Mouse (Mus musculus) cerebellum, adult 2 months (tissue): Measurements from ENCODE around the gene Golga4. TPM values are rescaled to one million over a fixed set of nuclear protein-coding genes. Genes with fewer than 3 reads are reported as not detected.
A peak's percentile ranks its signal among the peaks of the same experiment; 100 is the strongest.

Experiments
- DNase-seq, 2 experiments: peaks; one replicate each; pipeline ENCODE4 v3.0.0; 2021
- H3K27ac ChIP-seq: fragments of 200-500 bp; 2 replicates; pipeline ENCODE4 v1.5.1; 2012; ENCODE audit warnings: low read length, control low read depth, inconsistent platforms; ENCODE audit not compliant: insufficient read depth
- H3K27me3 ChIP-seq: fragments of 200-500 bp; 2 replicates; pipeline ENCODE4 v1.6.1; 2012; ENCODE audit warnings: inconsistent platforms, mild to moderate bottlenecking, low read length, moderate library complexity; ENCODE audit not compliant: control insufficient read depth, insufficient read depth
- H3K4me1 ChIP-seq: fragments of 200-500 bp; 2 replicates; pipeline ENCODE4 v1.6.1; 2011; ENCODE audit warnings: low read length; ENCODE audit not compliant: control insufficient read depth, insufficient read depth
- H3K4me3 ChIP-seq: fragments of 200-500 bp; replicated peaks from 2 replicates; pipeline ENCODE3; 2011; ENCODE audit warnings: mild to moderate bottlenecking, low read depth, low read length, control low read depth; ENCODE audit not compliant: insufficient read depth
- CTCF ChIP-seq: fragments of 200-500 bp; IDR thresholded peaks from 2 replicates; pipeline ENCODE4 v1.5.1; 2011; ENCODE audit warnings: low read depth, mild to moderate bottlenecking, control low read depth, low read length, moderate library complexity, borderline replicate concordance; ENCODE audit not compliant: insufficient read depth
- POLR2A ChIP-seq: fragments of 200-500 bp; IDR thresholded peaks from 2 replicates; pipeline ENCODE4 v1.6.1; 2011; ENCODE audit warnings: low read length, control low read depth, borderline replicate concordance; ENCODE audit not compliant: insufficient read depth
- WGBS: fragments of 180-500 bp; shearing (Covaris S2); methylation state at CpG from one replicate; pipeline ENCODE4 v1.1.7; 2018; 5-methylcytosine and 5-hydroxymethylcytosine counted together
- polyA plus RNA-seq: library from polyadenylated mRNA; depleted of rRNA; stranded (reverse); fragments of >200 nt; gene quantifications from 2 replicates; pipeline ENCODE4 v1.2.3, GENCODE M21; 2012

The Golga4 gene
- polyA plus RNA-seq, 1 experiment, result 61.5 TPM

DNA sequence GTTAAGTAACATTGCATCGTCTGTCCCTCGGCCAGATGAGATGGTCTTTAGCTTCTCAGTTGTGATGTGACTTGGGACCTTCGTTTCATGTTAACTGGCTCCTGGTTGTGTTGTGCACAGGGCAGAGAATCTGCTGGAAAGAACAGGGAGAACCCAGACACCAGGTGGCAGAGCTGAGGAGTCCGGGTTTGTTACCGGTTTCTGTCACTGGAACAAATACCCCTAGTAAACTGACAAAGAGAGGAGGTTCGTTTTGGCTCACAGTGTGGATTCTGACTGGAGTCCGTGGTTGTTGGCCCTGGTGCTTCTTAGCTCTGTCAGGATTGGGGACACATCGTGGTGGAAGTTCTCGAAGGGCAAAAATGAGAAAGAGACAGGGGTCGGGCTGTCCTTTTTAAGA lies 104.0 kb downstream of the Golga4 start:
- no peak overlapping the region for H3K4me3 ChIP-seq
- WGBS, result 49% methylated on average over 10 of the region's 10 CpGs

DNA sequence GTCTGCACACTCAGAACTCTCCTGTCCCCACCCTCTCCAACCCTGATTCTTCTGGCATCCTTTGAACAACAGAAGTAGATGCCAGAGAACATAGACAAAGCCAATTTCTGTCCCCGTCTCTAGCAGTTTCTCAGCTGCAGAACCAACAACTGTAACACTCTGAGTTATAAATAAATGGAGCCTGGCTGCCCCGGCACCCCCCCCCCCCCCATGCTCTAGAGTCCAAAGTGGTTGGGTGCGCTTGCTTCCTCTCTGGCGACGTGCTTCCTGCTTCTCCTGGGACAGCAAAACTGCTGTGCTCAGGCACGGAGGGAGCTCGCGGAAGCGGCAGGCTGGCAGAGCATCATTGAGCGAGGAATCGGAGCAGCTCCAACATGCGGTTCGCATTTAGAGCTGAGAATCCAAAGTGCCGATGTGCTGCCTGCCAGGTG lies 105.1 kb downstream of the Golga4 start:
- Histone ChIP-seq H3K4me3 (no peak overlapping the region), H3K27me3 (peaks cover 6% of the 10 kb centered on the region; the same call in 1 of the 2 replicates), H3K4me1 (no peaks in the 10 kb centered on the region), H3K27ac (no peak overlapping the region)
- TF ChIP-seq POLR2A (no peak), CTCF (no peak)
- WGBS, result 6% methylated on average over 14 of the region's 14 CpGs
- no peak for DNase-seq

More for the DNA sequence above, 104.0 kb downstream of the Golga4 start:
- Histone ChIP-seq H3K27me3 (peaks cover 7% of the 10 kb centered on the region; the same call in 1 of the 2 replicates), H3K27ac (no peak overlapping the region), H3K4me1 (no peaks in the 10 kb centered on the region)
- TF ChIP-seq POLR2A, result no peak
- TF ChIP-seq CTCF, result peak; percentile 33; the same call in 1 of the 2 replicates
- no peak for DNase-seq

DNA sequence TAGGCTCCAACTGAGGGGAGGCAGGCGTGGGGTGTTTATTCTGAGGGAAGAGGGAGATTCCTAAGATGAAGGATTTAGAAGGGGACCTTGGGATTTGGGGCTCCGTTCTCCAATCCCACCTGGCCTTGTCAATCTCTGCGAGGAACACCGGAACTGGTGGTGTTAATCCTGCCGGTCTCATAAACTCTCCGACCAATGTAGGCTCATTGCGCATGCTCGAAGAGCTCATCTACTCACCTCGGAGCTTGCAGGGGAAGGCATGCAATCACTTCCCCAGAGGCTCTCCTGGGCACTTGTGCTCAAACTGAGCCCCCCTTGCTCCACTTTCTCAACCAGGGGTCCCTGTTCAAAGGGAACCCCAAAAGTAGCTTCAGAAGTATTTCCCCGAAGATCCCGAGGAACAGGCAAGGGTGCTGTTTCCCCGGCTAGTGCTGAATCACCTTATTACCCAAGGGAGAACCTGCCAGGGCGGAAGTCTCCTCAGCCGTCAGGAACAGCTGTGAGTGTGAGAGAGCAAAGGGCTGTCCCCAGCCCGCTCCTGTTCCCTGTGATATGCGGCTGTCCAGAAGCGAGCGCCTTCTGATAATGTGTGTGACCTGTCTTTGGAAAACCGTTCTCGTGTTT lies 106.0 kb downstream of the Golga4 start:
- Histone ChIP-seq H3K4me1 (no peaks in the 10 kb centered on the region), H3K27me3 (no peaks in the 10 kb centered on the region; the same call in 1 of the 2 replicates), H3K27ac (no peak overlapping the region), H3K4me3 (no peak overlapping the region)
- no peak for DNase-seq
- 74% methylated on average over 20 of the region's 20 CpGs for WGBS
- no peak for TF ChIP-seq POLR2A
- no peak for TF ChIP-seq CTCF

DNA sequence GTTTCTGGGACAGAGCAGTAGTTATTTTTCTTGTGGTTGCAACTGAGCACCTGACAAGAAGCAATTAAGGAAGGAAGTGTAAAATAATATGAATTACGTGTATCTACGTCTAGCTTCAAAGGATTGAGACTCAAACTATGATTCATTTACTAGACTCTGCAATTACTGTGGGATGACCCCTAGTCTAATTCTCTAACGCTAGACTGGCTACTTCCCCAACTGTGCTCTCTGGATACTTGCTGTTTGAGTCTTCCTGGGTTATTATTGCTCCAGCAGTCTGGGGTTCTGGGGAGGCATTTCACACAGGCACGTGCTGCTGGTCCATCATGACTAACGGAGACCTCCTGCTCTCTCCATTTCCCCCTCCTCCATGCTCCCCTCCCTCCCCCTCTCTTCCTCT lies 111.2 kb downstream of the Golga4 start:
- 77% methylated on average over 5 of the region's 5 CpGs for WGBS
- Histone ChIP-seq H3K4me3 (no peak overlapping the region), H3K27ac (no peak overlapping the region), H3K4me1 (peaks cover 3% of the 10 kb centered on the region; the same call in 1 of the 2 replicates), H3K27me3 (no peaks in the 10 kb centered on the region)
- no peak for DNase-seq
- TF ChIP-seq POLR2A (no peak), CTCF (no peak)

DNA sequence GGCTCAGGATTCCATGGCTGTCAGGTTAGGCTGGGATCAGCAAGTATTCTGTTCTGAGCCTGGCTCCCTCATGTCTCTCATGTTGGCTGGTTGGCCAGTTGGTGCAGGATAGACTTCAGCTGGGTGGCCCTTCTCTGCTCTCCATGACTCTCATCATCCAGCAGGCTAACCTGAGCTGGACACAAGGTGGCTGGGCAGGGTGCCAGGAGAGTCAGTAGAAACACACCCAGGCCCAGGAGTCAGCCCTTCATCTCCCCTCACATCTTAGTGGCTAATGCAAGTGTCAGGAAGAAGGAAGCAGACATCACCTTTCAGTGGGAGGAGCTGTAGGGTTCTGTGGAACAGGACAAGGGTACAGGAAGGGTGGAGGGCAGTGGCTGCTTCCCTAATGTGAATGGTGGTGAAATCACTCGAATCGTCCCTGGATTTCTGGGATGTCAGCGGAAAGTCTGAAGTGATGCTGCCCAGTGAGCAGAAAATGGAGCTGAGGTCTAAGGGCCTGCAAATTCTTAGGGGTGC lies 112.7 kb downstream of the Golga4 start:
- H3K4me1 ChIP-seq, result peaks cover 3% of the 10 kb centered on the region; the same call in 1 of the 2 replicates
- 84% methylated on average over 3 of the region's 3 CpGs for WGBS
- TF ChIP-seq CTCF, result no peak
- TF ChIP-seq POLR2A, result no peak
- no peak overlapping the region for H3K27ac ChIP-seq
- DNase-seq, result no peak
- no peaks in the 10 kb centered on the region for H3K27me3 ChIP-seq
- no peak overlapping the region for H3K4me3 ChIP-seq

DNA sequence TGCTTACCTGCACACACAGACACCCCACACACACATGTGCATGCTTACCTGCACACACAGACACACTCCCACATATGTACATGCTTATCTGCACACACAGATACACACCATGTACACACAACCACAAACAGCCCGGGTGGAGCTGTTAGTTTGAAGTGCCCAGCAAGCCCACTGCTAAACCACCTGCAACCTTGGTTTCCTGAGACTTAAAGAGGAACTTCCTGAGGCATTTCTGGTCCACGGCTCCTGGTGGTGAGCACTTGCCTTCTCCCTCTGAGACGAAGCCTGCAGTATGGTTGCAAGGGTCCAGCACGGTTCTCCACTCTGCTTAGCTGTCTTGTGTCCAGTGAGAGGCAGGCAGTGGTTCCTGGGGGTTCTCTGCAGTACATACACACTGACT lies 114.7 kb downstream of the Golga4 start:
- no peak for DNase-seq
- WGBS, result 63% methylated on average over 4 of the region's 4 CpGs
- peaks cover 3% of the 10 kb centered on the region; the same call in 1 of the 2 replicates for H3K4me1 ChIP-seq
- no peak overlapping the region for H3K4me3 ChIP-seq
- H3K27ac ChIP-seq, result no peak overlapping the region
- no peaks in the 10 kb centered on the region for H3K27me3 ChIP-seq
- TF ChIP-seq POLR2A (no peak), CTCF (no peak)

DNA sequence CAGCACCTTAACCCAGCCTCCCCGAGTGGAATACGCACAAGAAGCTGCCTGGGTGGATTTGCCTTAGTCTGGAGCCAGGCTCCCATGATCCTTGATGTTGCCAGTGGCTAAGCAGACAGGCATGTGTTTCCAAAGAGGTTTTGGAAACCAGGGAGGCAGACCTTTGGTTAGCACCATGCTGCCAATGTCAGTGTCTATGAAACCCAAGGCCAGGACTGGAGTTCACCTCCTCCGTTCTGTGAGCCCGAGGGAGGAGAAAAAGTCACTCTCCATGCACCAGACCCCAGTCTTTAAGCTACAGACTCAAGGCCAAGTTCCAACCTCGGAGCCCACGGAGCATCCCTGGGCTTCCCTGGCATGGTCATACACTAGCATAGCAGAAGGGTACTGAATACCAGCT lies 115.6 kb downstream of the Golga4 start:
- DNase-seq, result no peak
- 44% methylated on average over 6 of the region's 6 CpGs for WGBS
- H3K27ac ChIP-seq, result no peak overlapping the region
- H3K4me3 ChIP-seq, result no peak overlapping the region
- TF ChIP-seq CTCF, result no peak
- no peak for TF ChIP-seq POLR2A
- H3K4me1 ChIP-seq, result peaks cover 3% of the 10 kb centered on the region; the same call in 1 of the 2 replicates
- no peaks in the 10 kb centered on the region for H3K27me3 ChIP-seq

DNA sequence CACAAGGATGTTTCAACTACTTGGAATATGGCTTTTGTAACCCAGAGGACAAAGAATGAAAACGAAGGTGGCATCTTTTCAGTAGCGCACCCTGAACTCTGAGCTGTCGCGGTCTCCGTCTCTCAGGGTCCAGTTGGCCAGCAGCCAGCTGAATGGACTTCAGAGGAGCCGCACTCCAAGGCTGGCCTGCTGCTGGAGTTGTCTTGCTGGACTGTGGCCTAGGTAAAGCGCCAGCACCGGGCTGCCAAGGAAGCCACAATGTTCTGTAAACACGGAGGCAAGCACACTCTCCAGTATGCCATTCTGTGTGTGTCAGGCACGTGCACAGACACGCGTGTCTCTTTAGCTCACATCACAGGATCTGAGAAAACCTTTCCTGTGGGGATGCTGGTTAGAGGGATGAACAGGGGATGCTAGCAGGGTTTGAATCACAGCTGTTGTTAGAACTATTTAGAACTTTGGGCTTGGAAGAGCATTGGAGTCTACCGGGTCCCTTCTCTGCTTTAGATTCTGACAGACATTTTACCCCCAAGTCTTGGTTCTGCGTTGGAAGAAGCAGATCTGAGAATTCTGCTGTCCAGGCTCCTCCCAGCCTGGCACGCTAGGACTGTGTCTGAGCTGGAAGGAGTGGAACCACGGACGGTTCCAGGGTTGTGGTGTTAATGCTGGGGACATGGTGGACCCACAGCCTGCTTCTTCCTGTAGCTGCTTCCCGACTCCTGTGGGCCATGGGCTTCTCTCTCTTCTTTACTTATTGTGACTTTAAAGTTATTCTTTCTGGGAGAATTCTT lies 116.5 kb downstream of the Golga4 start:
- Histone ChIP-seq H3K27me3 (no peaks in the 10 kb centered on the region), H3K4me1 (peaks cover 3% of the 10 kb centered on the region; the same call in 1 of the 2 replicates), H3K27ac (no peak overlapping the region), H3K4me3 (no peak overlapping the region)
- TF ChIP-seq POLR2A (no peak), CTCF (no peak)
- WGBS, result 23% methylated on average over 18 of the region's 18 CpGs
- DNase-seq, result peak in 1 of 2 experiments; percentile 14
